Mouse (Mus musculus): ENCODE results near the gene Hadhb.
A peak's percentile ranks its signal among the peaks of the same experiment; 100 is the strongest.

- TF ChIP-seq EP300 (IDR thresholded peaks at IDR 0.05; ENCODE audit: insufficient read depth, low read depth, low read length) = 0 out of 2 replicates have a peak, but pooled peaks have one; percentile 34
- TF ChIP-seq POLR2A (IDR thresholded peaks at IDR 0.05; ENCODE audit: insufficient read depth, low read depth, low read length) = no peak
- TF ChIP-seq CTCF (IDR thresholded peaks at IDR 0.05) = no peak
Observed at GRCm38 (mm10) chr5:30175811-30176210, 20.8 kb downstream of the Hadhb start.

Measured in heart, adult 2 months (tissue).